Mouse (Mus musculus) colon, adult 2 months (tissue): Measurements from ENCODE around the gene Bex2. TPM values are rescaled to one million over a fixed set of nuclear protein-coding genes. Genes with fewer than 3 reads are reported as not detected.

Experiments used
- polyA plus RNA-seq: library from polyadenylated mRNA; depleted of rRNA; stranded (reverse); fragments of >200 nt; gene quantifications from 2 replicates; pipeline ENCODE4 v1.2.3, GENCODE M21; 2012; rRNA removed

Gene Bex2
- 2.3 and 3.1 TPM in 2 replicates for polyA plus RNA-seq

DNA sequence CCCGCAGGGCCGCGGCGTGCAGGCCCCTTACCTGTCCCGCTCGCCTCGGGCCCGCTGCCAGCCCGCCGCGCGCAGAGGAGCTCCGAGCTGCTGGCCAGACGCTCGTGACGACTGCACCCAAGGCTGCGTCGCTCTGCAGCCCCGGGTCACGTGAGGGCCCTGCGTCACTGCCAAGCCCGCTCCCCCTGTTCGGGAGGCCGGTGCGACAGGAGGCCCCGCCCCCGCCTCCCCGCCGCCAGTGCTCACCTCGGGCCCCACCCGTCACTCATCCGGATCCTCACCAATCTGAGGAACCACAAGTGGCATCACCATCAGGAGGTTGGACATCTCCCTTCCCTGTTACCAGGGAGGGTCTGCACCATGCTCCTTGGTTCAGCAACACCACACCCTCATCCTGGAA, at the start of gene Bex2:
TSS of gene Bex2 (minus strand) at position 217 of the 400 bp plus-strand sequence.

GRCm38 (mm10) chrX:136085155-136085554, 17.1 kb upstream of the Bex2 start, which contains the start of gene Nxf3:
Nxf3 (minus strand) TSS chrX:136085255.

DNA sequence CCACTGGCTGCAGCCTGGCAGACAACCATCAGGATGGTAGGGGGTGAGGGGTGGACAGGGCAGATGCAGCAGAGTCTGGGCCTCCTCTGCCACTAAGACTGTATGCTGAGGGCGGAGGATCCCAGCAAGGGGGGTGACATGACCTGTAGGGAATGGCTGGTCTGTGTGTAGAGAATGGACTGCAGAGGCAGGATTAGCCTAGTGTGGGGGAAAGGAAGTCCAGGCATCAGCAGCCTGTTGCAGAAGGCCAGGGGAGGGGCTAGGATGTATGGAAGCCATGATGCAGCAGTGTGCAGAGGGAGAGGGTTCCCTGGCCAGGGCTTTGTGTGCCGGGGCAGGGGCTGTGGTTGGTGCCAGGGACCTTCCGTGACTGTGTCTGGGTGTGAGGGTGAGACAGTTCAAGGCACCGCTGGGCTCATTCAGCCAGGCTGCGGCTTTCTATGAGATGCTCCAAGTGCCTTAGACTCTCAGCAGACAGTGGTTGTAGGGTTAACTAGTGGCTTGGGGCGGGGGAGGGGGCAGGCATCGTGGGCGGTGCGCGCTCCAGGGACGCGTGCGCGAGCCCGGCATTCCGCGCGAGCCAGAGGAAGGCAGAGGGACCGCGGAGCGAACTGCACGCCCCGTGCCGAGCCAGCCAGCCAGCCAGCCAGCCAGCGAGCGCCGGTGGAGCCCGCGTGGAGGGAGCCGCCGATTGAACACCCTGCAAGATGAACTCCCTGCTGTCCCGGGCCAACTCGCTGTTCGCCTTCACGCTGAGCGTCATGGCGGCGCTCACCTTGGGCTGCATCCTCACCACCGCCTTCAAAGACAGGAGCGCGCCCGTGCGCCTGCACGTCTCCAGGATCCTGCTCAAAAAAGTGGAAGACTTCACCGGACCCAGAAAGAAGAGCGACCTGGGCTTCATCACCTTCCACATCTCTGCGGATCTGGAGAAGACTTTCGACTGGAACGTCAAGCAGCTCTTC, 35.0 kb downstream of the Bex2 start, which contains the start of gene Arxes1:
TSS of gene Arxes1 (plus strand) at position 569 of the 965 bp plus-strand sequence.

Other genes starting within 250 kb of the Bex2 start
- 1.0 and 1.1 TPM in 2 replicates for gene Gprasp2, start 229.2 kb downstream of the Bex2 start, polyA plus RNA-seq
- 1.7 and 2.3 TPM in 2 replicates for gene Arxes2, start 74.4 kb downstream of the Bex2 start, polyA plus RNA-seq
- gene Arxes1, start 34.9 kb downstream of the Bex2 start, polyA plus RNA-seq = 0.49 and 1.1 TPM in 2 replicates
- not detected in 2 replicates for gene Nxf3, start 17.0 kb upstream of the Bex2 start, polyA plus RNA-seq
- 0.48 and 1.1 TPM in 2 replicates for gene Bex4, start 70.8 kb upstream of the Bex2 start, polyA plus RNA-seq
- 0.91 and 2.5 TPM in 2 replicates for gene Tceal8, start 104.1 kb upstream of the Bex2 start, polyA plus RNA-seq
- gene Tceal5, start 135.6 kb upstream of the Bex2 start, polyA plus RNA-seq = 0.12 TPM in 1 of 2 replicates, not detected in the other
- gene Tceal7, start 146.5 kb upstream of the Bex2 start, polyA plus RNA-seq = not detected in 2 replicates
- gene Bex1, start 147.3 kb upstream of the Bex2 start, polyA plus RNA-seq = 3.5 and 3.6 TPM in 2 replicates
- 5.2 and 6.5 TPM in 2 replicates for gene Tceal9, start 176.8 kb upstream of the Bex2 start, polyA plus RNA-seq
- gene Bex3, start 202.0 kb upstream of the Bex2 start, polyA plus RNA-seq = 22.1 TPM in 2 replicates